Mouse (Mus musculus) embryo, embryonic 11 days (tissue): ENCODE results near the gene Rabggta.

Experiments used
- DNase-seq: peaks from one replicate; pipeline ENCODE4 v3.0.0-alpha.2; 2015

Gene Rabggta

GRCm38 (mm10) chr14:55721700-55722437 lies at the start of gene Rabggta:
Gene Rabggta (minus strand): TSS chr14:55722263.
- DNase-seq = peak; percentile 97

GRCm38 (mm10) chr14:55769087-55769703 lies 47.1 kb upstream of the Rabggta start:
- DNase-seq = no peak

- DNase-seq = no peak
Observed at GRCm38 (mm10) chr14:55768555-55768954, 46.5 kb upstream of the Rabggta start.

- DNase-seq = peak; percentile 84
Observed at GRCm38 (mm10) chr14:55767519-55768414, 45.7 kb upstream of the Rabggta start.

- no peak for DNase-seq
Observed at GRCm38 (mm10) chr14:55765696-55766095, 43.6 kb upstream of the Rabggta start, which contains the start of gene Ltb4r1. Gene Ltb4r1 (plus strand): TSS chr14:55765962.

GRCm38 (mm10) chr14:55763166-55763565 lies 41.1 kb upstream of the Rabggta start:
- no peak for DNase-seq

DNA sequence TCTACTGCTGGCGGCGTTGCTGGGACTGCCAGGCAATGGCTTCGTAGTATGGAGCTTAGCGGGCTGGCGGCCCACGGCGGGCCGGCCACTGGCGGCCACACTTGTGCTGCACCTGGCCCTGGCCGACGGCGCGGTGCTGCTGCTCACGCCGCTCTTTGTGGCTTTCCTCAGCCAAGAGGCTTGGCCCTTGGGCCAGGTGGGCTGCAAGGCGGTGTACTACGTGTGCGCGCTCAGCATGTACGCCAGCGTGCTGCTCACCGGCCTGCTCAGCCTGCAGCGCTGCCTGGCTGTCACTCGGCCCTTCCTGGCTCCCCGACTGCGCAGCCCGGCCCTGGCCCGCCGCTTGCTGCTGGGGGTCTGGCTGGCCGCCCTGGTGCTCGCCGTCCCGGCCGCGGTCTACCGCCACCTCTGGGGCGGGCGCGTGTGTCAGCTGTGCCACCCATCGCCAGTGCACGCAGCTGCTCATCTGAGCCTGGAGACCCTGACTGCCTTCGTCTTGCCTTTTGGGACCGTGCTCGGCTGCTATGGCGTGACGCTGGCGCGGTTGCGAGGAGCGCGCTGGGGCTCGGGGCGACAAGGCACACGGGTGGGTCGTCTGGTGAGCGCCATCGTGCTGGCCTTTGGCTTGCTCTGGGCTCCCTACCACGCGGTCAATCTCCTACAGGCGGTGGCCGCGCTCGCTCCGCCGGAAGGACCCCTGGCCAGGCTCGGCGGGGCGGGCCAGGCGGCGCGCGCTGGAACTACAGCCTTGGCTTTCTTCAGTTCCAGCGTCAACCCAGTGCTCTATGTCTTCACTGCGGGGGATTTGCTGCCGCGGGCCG lies 40.1 kb upstream of the Rabggta start:
- peak; percentile 80 for DNase-seq

GRCm38 (mm10) chr14:55761163-55761562 lies 39.1 kb upstream of the Rabggta start, which contains the start of gene Ltb4r2:
Gene Ltb4r2 (plus strand): TSS chr14:55761428.
- DNase-seq = no peak

DNA sequence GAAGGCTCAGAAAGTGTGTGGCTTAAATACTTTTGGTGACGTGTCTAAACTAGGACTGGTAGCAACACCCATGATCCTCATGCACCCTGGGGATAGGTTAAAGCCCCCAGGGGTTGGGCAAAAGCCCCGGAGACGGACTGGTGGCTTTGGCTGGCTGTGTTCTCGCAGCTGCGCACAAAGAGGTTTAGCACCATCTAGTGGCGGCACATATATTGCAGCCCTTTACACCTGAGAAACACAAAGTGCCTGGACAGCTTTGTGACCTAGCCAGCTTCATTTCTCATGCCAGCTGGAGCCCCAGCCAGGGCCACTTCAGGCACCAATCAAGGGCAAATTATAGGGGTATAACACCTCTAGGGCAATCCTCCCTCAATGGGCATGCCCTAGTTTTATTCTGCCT lies 38.1 kb upstream of the Rabggta start:
- DNase-seq = peak; percentile 84

- peak; percentile 83 for DNase-seq
Observed at GRCm38 (mm10) chr14:55758363-55758784, 36.3 kb upstream of the Rabggta start, which contains the start of gene Cideb. Gene Cideb (minus strand): TSS chr14:55758458.

- DNase-seq = no peak
Observed at GRCm38 (mm10) chr14:55757566-55757965, 35.5 kb upstream of the Rabggta start.

- DNase-seq = no peak
Observed at GRCm38 (mm10) chr14:55747051-55747847, 25.2 kb upstream of the Rabggta start.

- DNase-seq = no peak
Observed at GRCm38 (mm10) chr14:55745861-55746237, 23.8 kb upstream of the Rabggta start.

- peak; percentile 93 for DNase-seq
Observed at GRCm38 (mm10) chr14:55745180-55745860, 23.3 kb upstream of the Rabggta start, which contains the start of the genes Dhrs1 and Nop9. Gene Dhrs1 (minus strand): TSS chr14:55745690. Gene Nop9 (plus strand): TSS chr14:55745693.

GRCm38 (mm10) chr14:55743711-55744110 lies 21.6 kb upstream of the Rabggta start:
- peak; percentile 83 for DNase-seq

- no peak for DNase-seq
Observed at GRCm38 (mm10) chr14:55737086-55737687, 15.1 kb upstream of the Rabggta start.

- DNase-seq = no peak
Observed at GRCm38 (mm10) chr14:55735758-55736157, 13.7 kb upstream of the Rabggta start.

DNA sequence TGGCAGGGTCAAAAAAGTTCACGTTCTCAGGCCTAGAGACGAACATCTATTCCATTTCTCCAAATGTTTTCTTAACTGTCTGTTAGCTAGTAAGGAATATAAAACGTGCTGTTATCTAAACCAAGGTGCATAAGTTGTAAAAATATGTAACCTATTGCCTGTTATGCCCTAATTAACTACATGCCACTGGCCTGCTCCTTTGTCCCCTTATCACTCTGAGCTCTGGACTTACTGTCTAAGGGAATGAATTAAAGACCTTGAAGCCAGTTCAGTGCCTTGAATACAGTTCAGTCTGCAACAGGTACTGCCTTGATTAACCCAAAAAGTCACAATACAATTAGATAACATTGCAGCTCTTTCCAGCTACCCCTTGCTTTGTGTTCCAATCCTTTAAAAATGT lies 13.3 kb upstream of the Rabggta start:
- DNase-seq = no peak

- DNase-seq = no peak
Observed at GRCm38 (mm10) chr14:55734869-55735268, 12.8 kb upstream of the Rabggta start.

DNA sequence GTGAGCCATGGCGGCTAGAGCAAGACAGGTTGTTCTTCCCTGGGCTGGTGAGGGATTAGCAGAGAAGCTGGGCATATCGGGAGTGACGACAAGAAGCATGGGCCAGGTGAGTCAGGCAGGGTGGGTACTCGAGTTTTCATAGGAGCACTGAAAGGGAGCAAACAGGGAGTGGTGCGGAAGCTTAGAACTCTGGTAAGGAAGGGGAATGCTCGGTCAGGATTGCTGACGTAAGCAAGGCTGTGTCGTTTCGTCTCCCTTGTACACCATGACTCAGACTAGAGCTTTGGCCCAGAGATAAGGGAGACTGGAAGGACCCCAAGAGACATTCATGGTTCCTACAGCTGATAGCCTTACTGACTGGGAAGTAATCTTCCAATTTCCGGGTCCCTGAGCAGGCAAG lies 11.8 kb upstream of the Rabggta start:
- DNase-seq = no peak
